Mouse (Mus musculus): ENCODE measurements around the gene Exosc10. TPM values are rescaled to one million over a fixed set of nuclear protein-coding genes. Genes with fewer than 3 reads are reported as not detected.

The Exosc10 gene
- polyA plus RNA-seq, 1 experiment from 2014 or later, result 69.3 TPM

DNA sequence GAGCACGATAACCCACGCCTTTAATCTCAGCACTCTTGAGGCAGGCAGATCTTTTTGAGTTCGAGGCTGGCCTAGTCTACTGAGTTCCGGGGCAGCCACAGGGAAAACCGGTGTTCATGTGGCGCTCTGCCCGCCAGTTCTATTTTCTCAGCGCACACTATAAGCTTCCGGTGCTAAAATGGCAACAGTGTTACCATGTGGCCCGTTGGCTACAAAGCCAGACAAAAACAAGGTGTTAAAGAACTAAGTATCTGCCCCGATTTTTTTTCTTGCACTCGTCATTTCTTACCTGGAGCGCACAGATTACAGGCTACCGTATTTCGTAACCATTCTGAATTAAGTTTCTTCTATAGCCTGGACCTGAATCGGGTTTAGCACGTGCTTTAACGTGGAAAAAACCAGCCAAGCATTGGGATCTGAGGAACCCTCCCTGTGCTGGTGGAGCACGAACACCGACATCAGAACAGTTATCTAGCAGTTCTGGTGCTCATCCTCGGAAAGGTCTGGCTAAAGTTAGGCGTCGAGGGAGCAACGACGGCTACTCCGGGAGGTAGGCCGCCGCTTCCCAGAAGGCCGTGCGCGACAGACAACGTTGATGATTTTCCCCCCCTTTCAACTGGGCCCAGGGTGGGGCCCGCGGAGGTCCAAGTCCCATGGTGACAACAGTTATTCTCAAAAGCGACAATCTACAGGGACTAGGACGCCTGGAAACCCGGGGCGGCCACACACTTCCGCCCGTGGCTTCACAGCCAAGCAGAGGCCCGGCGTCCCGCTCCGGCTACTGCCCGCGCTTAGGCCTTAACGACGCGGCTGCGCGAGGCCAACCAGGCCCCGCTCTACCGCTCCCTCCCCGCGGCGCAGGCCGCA, 67.8 kb downstream of the Exosc10 start:
- Histone ChIP-seq H3K4me3 (ENCODE audit: low read length) (peak overlapping the region; percentile 99), H3K9ac (ENCODE audit: low read length) (peak overlapping the region; percentile 100), H3K4me2 (ENCODE audit: low read depth, low read length) (peak overlapping the region; percentile 74), H3K27me3 (ENCODE audit: control insufficient read depth, insufficient read depth, low read length) (no peaks in the 10 kb centered on the region), H3K27ac (ENCODE audit: low read length) (peak overlapping the region; percentile 97), H3K4me1 (ENCODE audit: control insufficient read depth, insufficient read depth, low read length) (peaks cover 23% of the 10 kb centered on the region), H3K9me3 (replicated peaks; ENCODE audit: control insufficient read depth, low read length) (no peaks in the 10 kb centered on the region), H3K36me3 (ENCODE audit: control insufficient read depth, insufficient read depth) (peaks cover 40% of the 10 kb centered on the region)
- under 1% methylated on average over 57 of the region's 57 CpGs for WGBS
- ATAC-seq (replicated peaks; ENCODE audit: extremely low read depth, insufficient read depth, low FRiP score), result peak; percentile 64

DNA sequence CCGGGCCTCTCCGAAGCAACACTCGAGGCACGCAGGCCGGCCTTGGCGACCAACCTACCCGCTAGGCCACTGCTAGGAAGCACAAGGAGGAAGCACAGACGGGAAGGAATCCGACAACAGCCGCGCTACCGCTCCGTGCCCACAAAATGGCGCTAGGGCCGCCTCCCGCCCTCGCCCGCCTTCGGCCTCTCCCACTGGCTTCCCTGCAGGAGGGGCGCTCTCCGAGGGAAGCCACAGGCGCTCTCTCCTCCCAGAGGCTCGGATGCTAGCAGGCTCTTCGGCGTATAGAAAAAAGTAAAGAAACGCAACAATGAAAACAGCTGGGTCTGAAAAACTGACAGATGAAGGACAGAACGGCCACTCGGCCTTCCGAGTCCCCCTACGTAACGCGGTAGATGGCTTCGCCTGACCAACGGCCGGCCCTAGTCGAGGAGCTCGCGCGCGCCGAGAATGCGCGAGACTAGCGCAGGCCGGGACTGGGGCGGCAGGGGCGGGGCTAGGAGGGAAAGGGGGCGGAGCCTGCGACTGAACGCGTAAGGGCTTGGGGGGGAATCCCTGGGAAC, 68.5 kb downstream of the Exosc10 start, which contains the start of gene Tardbp:
Gene Tardbp, minus strand, starts transcription at position 397 of the 563 bp plus-strand sequence.
- peak; percentile 95 for ATAC-seq (replicated peaks; ENCODE audit: extremely low read depth, insufficient read depth, low FRiP score)
- H3K4me1 ChIP-seq (ENCODE audit: control insufficient read depth, insufficient read depth, low read length), result peaks cover 23% of the 10 kb centered on the region
- WGBS, result under 1% methylated on average over 51 of the region's 51 CpGs
- H3K4me2 ChIP-seq (ENCODE audit: low read depth, low read length), result peak within 1 kb of the TSS; percentile 74
- H3K4me3 ChIP-seq (ENCODE audit: low read length), result peak within 1 kb of the TSS; percentile 99
- H3K9ac ChIP-seq (ENCODE audit: low read length), result peak within 1 kb of the TSS; percentile 100
- H3K36me3 ChIP-seq (ENCODE audit: control insufficient read depth, insufficient read depth), result peaks cover 33% of the 10 kb centered on the region
- peak within 1 kb of the TSS; percentile 97 for H3K27ac ChIP-seq (ENCODE audit: low read length)
- H3K9me3 ChIP-seq (replicated peaks; ENCODE audit: control insufficient read depth, low read length), result no peaks in the 10 kb centered on the region
- no peaks in the 10 kb centered on the region for H3K27me3 ChIP-seq (ENCODE audit: control insufficient read depth, insufficient read depth, low read length)

DNA sequence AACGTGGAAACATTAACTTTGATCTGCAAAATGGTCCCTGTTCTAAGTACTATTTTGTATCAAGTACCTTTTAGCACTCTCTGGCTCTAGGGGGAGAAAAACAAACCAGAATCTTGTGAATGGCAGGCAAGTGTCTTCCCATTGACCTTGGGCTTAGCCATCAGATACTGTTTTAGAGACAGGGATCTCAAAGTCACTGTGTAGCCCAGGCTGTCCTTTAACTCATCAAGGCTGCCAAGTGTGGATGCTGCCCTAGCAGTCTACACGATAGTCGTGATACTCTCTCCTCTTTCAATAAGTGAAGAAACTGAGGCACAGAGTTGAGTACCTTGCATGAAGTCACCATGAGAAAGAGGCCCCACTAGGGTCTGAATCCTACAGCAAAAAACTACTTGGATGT, 69.0 kb downstream of the Exosc10 start:
- Histone ChIP-seq H3K9ac (ENCODE audit: low read length) (peak overlapping the region; percentile 100), H3K27me3 (ENCODE audit: control insufficient read depth, insufficient read depth, low read length) (no peaks in the 10 kb centered on the region), H3K4me3 (ENCODE audit: low read length) (peak overlapping the region; percentile 99), H3K4me1 (ENCODE audit: control insufficient read depth, insufficient read depth, low read length) (peaks cover 23% of the 10 kb centered on the region), H3K36me3 (ENCODE audit: control insufficient read depth, insufficient read depth) (peaks cover 28% of the 10 kb centered on the region), H3K27ac (ENCODE audit: low read length) (peak overlapping the region; percentile 32; the same call in 1 of the 2 replicates), H3K9me3 (replicated peaks; ENCODE audit: control insufficient read depth, low read length) (no peaks in the 10 kb centered on the region), H3K4me2 (ENCODE audit: low read depth, low read length) (peak overlapping the region; percentile 62)
- 66% methylated on average over 3 of the region's 3 CpGs for WGBS
- no peak for ATAC-seq (replicated peaks; ENCODE audit: extremely low read depth, insufficient read depth, low FRiP score)

Other genes starting within 250 kb of the Exosc10 start
- gene Ubiad1, start 113.7 kb upstream of the Exosc10 start, polyA plus RNA-seq (2015; fragmentation: Nextera tagmentation; extraction: Ambion mirVana), result 24.3 and 25.6 TPM in 2 replicates
- 11.5 and 15.1 TPM in 2 replicates for gene Mtor, start 109.8 kb upstream of the Exosc10 start, polyA plus RNA-seq (2015; fragmentation: Nextera tagmentation; extraction: Ambion mirVana)
- gene Angptl7, start 58.0 kb upstream of the Exosc10 start, polyA plus RNA-seq (2015; fragmentation: Nextera tagmentation; extraction: Ambion mirVana), result 12.5 and 15.0 TPM in 2 replicates
- gene Srm, start 33.1 kb downstream of the Exosc10 start, polyA plus RNA-seq (2015; fragmentation: Nextera tagmentation; extraction: Ambion mirVana), result 91.9 and 99.5 TPM in 2 replicates
- gene Masp2, start 44.1 kb downstream of the Exosc10 start, polyA plus RNA-seq (2015; fragmentation: Nextera tagmentation; extraction: Ambion mirVana), result 0.34 and 0.45 TPM in 2 replicates
- 171 and 194 TPM in 2 replicates for gene Tardbp, start 68.6 kb downstream of the Exosc10 start, polyA plus RNA-seq (2015; fragmentation: Nextera tagmentation; extraction: Ambion mirVana)
- 0.11 and 0.41 TPM in 2 replicates for gene Gm572, start 84.9 kb downstream of the Exosc10 start, polyA plus RNA-seq (2015; fragmentation: Nextera tagmentation; extraction: Ambion mirVana)
- 22.4 and 25.7 TPM in 2 replicates for gene Casz1, start 246.0 kb downstream of the Exosc10 start, polyA plus RNA-seq (2015; fragmentation: Nextera tagmentation; extraction: Ambion mirVana)

All from heart, embryonic 16.5 days (tissue).